Mouse (Mus musculus) small intestine, adult 2 months (tissue): Measurements from ENCODE around the gene Nanog. TPM values are rescaled to one million over a fixed set of nuclear protein-coding genes. Genes with fewer than 3 reads are reported as not detected.

Experiments
- H3K27ac ChIP-seq: fragments of 200-500 bp; 2 replicates; pipeline ENCODE4 v1.5.1; 2012; ENCODE audit warnings: low read depth, low read length, control low read depth, inconsistent platforms; ENCODE audit not compliant: insufficient read depth
- H3K27me3 ChIP-seq: fragments of 200-500 bp; 2 replicates; pipeline ENCODE4 v1.6.1; 2012; ENCODE audit warnings: mild to moderate bottlenecking, moderate library complexity, low read length, inconsistent platforms; ENCODE audit not compliant: control insufficient read depth, insufficient read depth
- H3K36me3 ChIP-seq: fragments of 200-500 bp; 2 replicates; pipeline ENCODE4 v1.6.1; 2012; ENCODE audit warnings: mild to moderate bottlenecking, low read length, control low read depth, inconsistent platforms; ENCODE audit not compliant: control insufficient read depth, insufficient read depth
- H3K4me1 ChIP-seq: fragments of 200-500 bp; 2 replicates; pipeline ENCODE4 v1.6.1; 2012; ENCODE audit warnings: low read length, inconsistent platforms, mixed read lengths; ENCODE audit not compliant: control insufficient read depth, insufficient read depth, insufficient read length
- H3K4me3 ChIP-seq: fragments of 200-500 bp; 2 replicates; pipeline ENCODE4 v1.5.1; 2012; ENCODE audit warnings: low read depth, mild to moderate bottlenecking, control low read depth, inconsistent platforms, low read length, moderate library complexity
- CTCF ChIP-seq: fragments of 200-500 bp; IDR thresholded peaks from 2 replicates; pipeline ENCODE4 v1.5.1; 2012; ENCODE audit warnings: low read depth, mild to moderate bottlenecking, control low read depth, inconsistent platforms, low read length, moderate library complexity, mixed read lengths; ENCODE audit not compliant: insufficient replicate concordance, insufficient read length; ENCODE audit errors: extremely low read depth
- POLR2A ChIP-seq: fragments of 200-500 bp; IDR thresholded peaks from 2 replicates; pipeline ENCODE4 v1.6.1; 2012; ENCODE audit warnings: low read depth, mild to moderate bottlenecking, control low read depth, inconsistent platforms, low read length, moderate library complexity
- WGBS: fragments of 180-500 bp; shearing (Covaris S2); methylation state at CpG from one replicate; pipeline ENCODE4 v1.1.7; 2018; 5-methylcytosine and 5-hydroxymethylcytosine counted together
- polyA plus RNA-seq: library from polyadenylated mRNA; depleted of rRNA; stranded (reverse); fragments of >200 nt; gene quantifications from 2 replicates; pipeline ENCODE4 v1.2.3, GENCODE M21; 2012; rRNA removed

Gene Nanog
- not detected in 2 replicates for polyA plus RNA-seq

DNA sequence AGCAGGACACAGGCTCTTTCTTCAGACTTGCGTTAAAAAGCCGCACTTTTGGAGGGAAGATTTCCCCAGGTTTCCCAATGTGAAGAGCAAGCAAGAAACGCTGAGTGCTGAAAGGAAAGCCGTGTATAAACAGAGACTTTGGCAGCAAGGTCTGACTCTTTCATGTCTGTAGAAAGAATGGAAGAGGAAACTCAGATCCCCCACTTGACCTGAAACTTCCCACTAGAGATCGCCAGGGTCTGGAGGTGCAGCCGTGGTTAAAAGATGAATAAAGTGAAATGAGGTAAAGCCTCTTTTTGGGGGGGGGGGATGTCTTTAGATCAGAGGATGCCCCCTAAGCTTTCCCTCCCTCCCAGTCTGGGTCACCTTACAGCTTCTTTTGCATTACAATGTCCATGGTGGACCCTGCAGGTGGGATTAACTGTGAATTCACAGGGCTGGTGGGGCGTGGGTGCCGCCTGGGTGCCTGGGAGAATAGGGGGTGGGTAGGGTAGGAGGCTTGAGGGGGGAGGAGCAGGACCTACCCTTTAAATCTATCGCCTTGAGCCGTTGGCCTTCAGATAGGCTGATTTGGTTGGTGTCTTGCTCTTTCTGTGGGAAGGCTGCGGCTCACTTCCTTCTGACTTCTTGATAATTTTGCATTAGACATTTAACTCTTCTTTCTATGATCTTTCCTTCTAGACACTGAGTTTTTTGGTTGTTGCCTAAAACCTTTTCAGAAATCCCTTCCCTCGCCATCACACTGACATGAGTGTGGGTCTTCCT, at the start of gene Nanog:
Gene Nanog, plus strand, starts transcription at position 454 of the 765 bp plus-strand sequence.
- Histone ChIP-seq H3K4me3 (no peak within 1 kb of the TSS), H3K36me3 (no peaks in the 10 kb centered on the region), H3K27ac (no peak within 1 kb of the TSS), H3K27me3 (no peaks in the 10 kb centered on the region), H3K4me1 (no peaks in the 10 kb centered on the region)
- WGBS, result 41% methylated on average over 12 of the region's 12 CpGs
- TF ChIP-seq CTCF (no peak), POLR2A (no peak)

DNA sequence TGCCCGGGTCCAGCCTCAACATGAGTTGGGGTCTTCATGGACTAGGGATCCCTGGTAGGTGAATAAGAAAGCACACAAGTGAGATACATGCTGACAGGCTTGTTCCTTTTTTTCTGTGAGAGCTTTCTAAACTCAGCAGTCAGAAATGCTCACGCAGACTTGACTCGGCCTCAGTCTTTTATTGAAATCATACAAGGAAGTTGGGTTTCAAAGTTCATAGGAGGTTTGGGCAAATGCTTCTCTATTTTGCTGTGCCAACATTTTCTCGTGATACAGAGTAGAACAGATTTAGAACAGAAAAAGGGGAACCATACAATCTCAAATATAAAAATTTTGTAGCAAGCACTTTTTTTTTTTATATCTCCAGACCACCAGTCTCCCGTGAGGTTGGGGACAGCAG, 49.7 kb upstream of the Nanog start:
- Histone ChIP-seq H3K27ac (no peak overlapping the region), H3K4me3 (no peak overlapping the region), H3K36me3 (no peaks in the 10 kb centered on the region), H3K27me3 (peaks cover 7% of the 10 kb centered on the region), H3K4me1 (no peaks in the 10 kb centered on the region)
- TF ChIP-seq POLR2A (no peak), CTCF (no peak)
- 54% methylated on average over 5 of the region's 5 CpGs for WGBS

DNA sequence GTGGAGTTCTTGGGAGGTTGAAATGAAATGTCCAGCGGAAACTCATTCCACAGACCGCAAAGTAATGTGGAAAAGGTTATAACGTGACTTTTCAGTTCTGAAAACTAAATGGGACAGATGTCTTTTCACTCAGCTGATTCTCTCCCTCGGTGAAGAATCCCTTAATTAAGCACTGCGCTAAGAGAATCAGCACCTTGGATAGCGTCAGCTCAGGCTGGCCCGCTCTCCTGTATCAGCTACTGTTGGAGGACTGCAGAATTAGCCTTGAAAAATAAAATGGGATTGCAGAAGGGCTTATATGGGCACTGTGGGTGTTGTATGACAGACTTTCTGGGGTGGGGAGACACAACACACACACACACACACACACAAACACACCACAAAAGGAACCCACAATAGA, 47.7 kb upstream of the Nanog start:
- Histone ChIP-seq H3K4me1 (no peaks in the 10 kb centered on the region), H3K4me3 (no peak overlapping the region), H3K27ac (no peak overlapping the region), H3K27me3 (peaks cover 7% of the 10 kb centered on the region), H3K36me3 (no peaks in the 10 kb centered on the region)
- TF ChIP-seq CTCF (no peak), POLR2A (no peak)
- 17% methylated on average over 7 of the region's 7 CpGs for WGBS

DNA sequence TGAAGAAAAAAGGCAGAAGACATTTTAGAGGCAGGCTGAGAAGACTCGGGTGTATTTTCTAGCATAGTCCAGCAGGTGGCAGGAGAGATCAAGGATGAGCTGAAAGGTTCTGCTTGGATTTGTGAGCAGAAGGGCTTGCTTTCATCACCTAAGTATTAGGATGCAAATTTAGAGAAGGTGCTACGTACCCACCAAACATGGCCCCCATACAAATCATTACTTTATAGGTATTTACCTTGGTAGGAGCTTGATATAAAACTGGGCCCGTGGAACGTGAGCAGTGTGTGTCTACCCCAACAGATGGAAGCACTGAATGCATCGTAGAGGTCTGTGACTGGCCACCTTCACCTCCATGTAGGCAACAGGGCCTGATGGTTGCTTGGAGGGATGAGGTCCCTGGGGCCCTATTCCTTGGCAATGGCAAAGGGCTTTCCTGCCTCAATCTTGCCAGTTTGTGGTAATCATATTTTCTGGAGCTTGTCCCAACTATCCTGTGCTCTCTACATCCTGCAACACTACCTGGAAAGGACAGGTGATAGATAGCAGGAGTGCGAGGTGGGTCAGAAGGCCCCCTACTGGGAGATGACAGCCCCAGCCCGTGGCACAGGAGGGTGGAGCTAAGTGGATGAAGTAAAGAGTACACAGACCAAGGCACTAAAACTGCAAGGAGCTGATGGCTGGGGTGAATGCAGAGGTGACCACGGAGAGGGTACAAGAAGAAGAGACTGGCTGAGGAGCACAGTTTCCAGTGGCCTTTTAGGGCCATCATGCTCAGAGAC, 46.5 kb upstream of the Nanog start:
- no peak overlapping the region for H3K4me3 ChIP-seq
- WGBS, result 27% methylated on average over 8 of the region's 8 CpGs
- no peaks in the 10 kb centered on the region for H3K4me1 ChIP-seq
- no peak for TF ChIP-seq POLR2A
- TF ChIP-seq CTCF, result no peak
- no peaks in the 10 kb centered on the region for H3K36me3 ChIP-seq
- peaks cover 4% of the 10 kb centered on the region for H3K27me3 ChIP-seq
- no peak overlapping the region for H3K27ac ChIP-seq

DNA sequence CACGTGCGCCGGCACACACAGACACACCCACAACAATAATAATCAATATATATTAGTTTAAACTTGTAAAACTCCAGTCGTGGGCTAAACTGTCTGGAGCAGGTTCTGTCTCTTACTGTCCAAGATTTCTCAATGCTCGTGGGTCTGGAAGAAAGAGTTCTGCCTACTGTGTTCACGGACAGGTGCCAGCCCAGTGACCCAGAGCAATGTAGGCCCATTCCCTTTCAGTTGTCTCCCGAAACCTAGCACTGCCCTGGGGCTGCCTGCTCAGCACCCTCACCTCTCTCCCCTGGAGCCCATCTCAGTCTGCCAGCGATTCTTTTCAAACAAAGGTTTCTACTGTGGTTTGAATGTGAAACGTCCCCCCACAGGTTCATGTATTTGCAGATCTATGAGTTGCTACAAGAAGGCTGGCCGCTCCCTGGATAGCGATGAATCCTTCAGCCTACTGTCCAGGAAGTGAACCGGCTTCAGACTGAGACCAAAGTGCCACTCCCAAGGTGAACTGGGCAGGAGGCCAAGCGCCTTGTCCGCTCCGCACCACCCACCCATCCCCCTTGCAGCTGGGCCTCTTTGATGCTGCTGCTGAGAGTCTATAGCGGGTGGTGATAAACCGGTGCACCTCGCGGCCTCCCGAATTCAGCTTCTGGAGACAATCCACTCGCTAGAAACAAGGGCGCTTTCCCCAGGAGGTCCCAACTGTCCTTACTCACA, 44.6 kb upstream of the Nanog start:
- WGBS, result 18% methylated on average over 22 of the region's 22 CpGs
- Histone ChIP-seq H3K4me3 (no peak overlapping the region), H3K27me3 (peaks cover 4% of the 10 kb centered on the region), H3K27ac (no peak overlapping the region), H3K4me1 (no peaks in the 10 kb centered on the region), H3K36me3 (no peaks in the 10 kb centered on the region)
- TF ChIP-seq POLR2A, result no peak

DNA sequence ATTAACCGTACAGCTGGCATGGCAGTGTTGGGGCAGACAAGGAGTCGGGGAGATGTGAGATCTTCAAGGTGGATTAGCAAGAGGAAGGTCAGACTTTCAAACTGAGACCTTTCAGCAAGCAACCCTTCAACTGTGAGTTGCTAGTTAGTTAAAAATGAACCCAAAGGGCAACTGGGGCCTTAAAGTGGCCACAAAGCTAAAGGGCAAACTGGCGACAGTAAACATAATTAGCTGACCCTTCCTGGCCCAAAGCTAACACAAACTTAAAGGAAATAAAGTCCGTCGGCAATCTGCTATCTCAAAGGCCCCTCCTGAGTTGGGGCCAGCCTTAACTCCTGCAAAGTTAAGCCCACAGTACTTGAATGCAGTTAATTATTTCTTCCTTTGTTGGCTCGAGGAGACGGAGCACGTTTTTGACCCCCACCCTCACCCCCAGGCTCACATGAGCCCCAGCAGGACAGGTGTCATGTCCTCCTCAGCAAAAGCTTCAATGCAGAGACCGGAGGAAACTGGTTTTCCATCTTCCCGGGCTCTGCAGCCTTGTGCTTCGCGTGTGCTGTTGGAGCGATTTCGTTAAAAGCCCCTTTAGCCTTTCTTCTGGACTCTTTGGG, 43.6 kb upstream of the Nanog start:
- TF ChIP-seq POLR2A (no peak), CTCF (no peak)
- WGBS, result 26% methylated on average over 14 of the region's 14 CpGs
- Histone ChIP-seq H3K4me1 (no peaks in the 10 kb centered on the region), H3K27ac (no peak overlapping the region), H3K27me3 (peaks cover 4% of the 10 kb centered on the region), H3K4me3 (no peak overlapping the region), H3K36me3 (no peaks in the 10 kb centered on the region)
